Comparison of ENCODE assay signal across 8 mouse cellular contexts in genomic region chr3:89214681-89215411, GRCm38 (mm10). TPM values are rescaled to one million over a fixed set of nuclear protein-coding genes. Genes with fewer than 3 reads are reported as not detected.
DNase-seq lines count a peak whose midpoint lies in the region; ATAC-seq and TF ChIP-seq lines count a peak whose summit lies in the region.

Gene Thbs3 (plus strand): TSS chr3:89215180.

- peak within 1 kb of the TSS; percentile 70 for H3K4me2 ChIP-seq in forebrain, embryonic 13.5 days
- peak within 1 kb of the TSS; percentile 74 for H3K4me2 ChIP-seq in liver, embryonic 14.5 days (ENCODE audit: low read depth)
- peak within 1 kb of the TSS; percentile 80 for H3K4me2 ChIP-seq in stomach, postnatal 0 days (replicated peaks; ENCODE audit: low read depth)

- H3K36me3 ChIP-seq in ES-Bruce4 (ENCODE audit: control insufficient read depth, insufficient read depth, low read length, poor library complexity, severe bottlenecking): peaks cover 2% of the 10 kb centered on the region; the same call in 1 of the 2 replicates
- H3K36me3 ChIP-seq in forebrain, embryonic 13.5 days (ENCODE audit: poor library complexity, severe bottlenecking): peaks cover 28% of the 10 kb centered on the region
- no peaks in the 10 kb centered on the region for H3K36me3 ChIP-seq in liver, embryonic 14.5 days (replicated peaks; ENCODE audit: control insufficient read depth, insufficient read depth, low read depth)
- H3K36me3 ChIP-seq in stomach, postnatal 0 days (ENCODE audit: control insufficient read depth, insufficient read depth, low read length): 0 out of 2 replicates have a peak, but pooled peaks cover 4% of the 10 kb centered on the region

- peak within 1 kb of the TSS; percentile 56 for H3K9ac ChIP-seq in ES-Bruce4 (ENCODE audit: low read depth, poor library complexity, severe bottlenecking)
- peak within 1 kb of the TSS; percentile 76 for H3K9ac ChIP-seq in forebrain, embryonic 13.5 days
- H3K9ac ChIP-seq in liver, embryonic 14.5 days (replicated peaks): peak within 1 kb of the TSS; percentile 73
- H3K9ac ChIP-seq in stomach, postnatal 0 days (ENCODE audit: low read length): peak within 1 kb of the TSS; percentile 78

- peak within 1 kb of the TSS; percentile 37; the same call in 1 of the 2 replicates for H3K27ac ChIP-seq in ES-Bruce4 (ENCODE audit: insufficient read depth, low read length)
- H3K27ac ChIP-seq in forebrain, embryonic 13.5 days: peak within 1 kb of the TSS; percentile 97
- H3K27ac ChIP-seq in liver, embryonic 14.5 days: peak within 1 kb of the TSS; percentile 5
- H3K27ac ChIP-seq in stomach, postnatal 0 days (replicated peaks): peak within 1 kb of the TSS; percentile 98

- WGBS in forebrain, embryonic 13.5 days: under 1% methylated on average over 18 of the region's 19 CpGs
- 4% methylated on average over 19 of the region's 19 CpGs for WGBS in liver, embryonic 14.5 days (ENCODE audit: insufficient replicate concordance)
- 3% methylated on average over 19 of the region's 19 CpGs for WGBS in stomach, postnatal 0 days

- TF ChIP-seq EP300 in ES-Bruce4 (IDR thresholded peaks at IDR 0.05; ENCODE audit: insufficient read depth, low read depth, low read length): no peak
- TF ChIP-seq EP300 in liver, embryonic 14.5 days (IDR thresholded peaks at IDR 0.05; ENCODE audit: low read depth): no peak
- TF ChIP-seq EP300 in stomach, postnatal 0 days (optimal IDR thresholded peaks at IDR 0.05): no peak

- H3K27me3 ChIP-seq in ES-Bruce4 (ENCODE audit: control insufficient read depth, insufficient read depth, low read length, poor library complexity, severe bottlenecking): no peaks in the 10 kb centered on the region
- no peaks in the 10 kb centered on the region for H3K27me3 ChIP-seq in forebrain, embryonic 13.5 days
- no peaks in the 10 kb centered on the region; the same call in 1 of the 2 replicates for H3K27me3 ChIP-seq in liver, embryonic 14.5 days (ENCODE audit: control insufficient read depth, insufficient read depth, low read length)
- H3K27me3 ChIP-seq in stomach, postnatal 0 days (ENCODE audit: control insufficient read depth, insufficient read depth, low read length): no peaks in the 10 kb centered on the region

- peak; percentile 11 for ATAC-seq in forebrain, embryonic 13.5 days
- ATAC-seq in liver, embryonic 14.5 days (ENCODE audit: insufficient read depth): no peak
- ATAC-seq in stomach, postnatal 0 days (ENCODE audit: low FRiP score, low TSS enrichment): no peak

- H3K4me3 ChIP-seq in ES-Bruce4 (ENCODE audit: low read depth, low read length): peak within 1 kb of the TSS; percentile 84
- H3K4me3 ChIP-seq in forebrain, embryonic 13.5 days: peak within 1 kb of the TSS; percentile 72
- peak within 1 kb of the TSS; percentile 75 to 78 for H3K4me3 ChIP-seq in liver, embryonic 14.5 days (ENCODE audit: insufficient read depth in 1 of 2, low read depth in 2 of 2, low read length in 2 of 2)
- peak within 1 kb of the TSS; percentile 74 for H3K4me3 ChIP-seq in stomach, postnatal 0 days (ENCODE audit: low read depth, low read length)

- H3K4me1 ChIP-seq in ES-Bruce4 (ENCODE audit: control insufficient read depth, insufficient read depth, low read length): no peaks in the 10 kb centered on the region
- H3K4me1 ChIP-seq in forebrain, embryonic 13.5 days: peaks cover 57% of the 10 kb centered on the region
- H3K4me1 ChIP-seq in liver, embryonic 14.5 days (replicated peaks; ENCODE audit: control insufficient read depth in 2 of 2, insufficient read depth in 2 of 2, low read length in 1 of 2): peaks cover 16 to 19% of the 10 kb centered on the region in 2 experiments
- peaks cover 4% of the 10 kb centered on the region; the same call in 1 of the 2 replicates for H3K4me1 ChIP-seq in stomach, postnatal 0 days (replicated peaks; ENCODE audit: control insufficient read depth, insufficient read depth)

- TF ChIP-seq CTCF in ES-Bruce4 (IDR thresholded peaks at IDR 0.05; ENCODE audit: low read depth, low read length): no peak
- TF ChIP-seq CTCF in liver, embryonic 14.5 days (IDR thresholded peaks at IDR 0.05; ENCODE audit: low read depth): no peak
- no peak for TF ChIP-seq CTCF in stomach, postnatal 0 days (IDR thresholded peaks at IDR 0.05; ENCODE audit: low read depth)

- H3K9me3 ChIP-seq in ES-Bruce4 (replicated peaks; ENCODE audit: control insufficient read depth, insufficient read depth, low read length, poor library complexity, severe bottlenecking): no peaks in the 10 kb centered on the region
- H3K9me3 ChIP-seq in forebrain, embryonic 13.5 days (replicated peaks): no peaks in the 10 kb centered on the region
- no peaks in the 10 kb centered on the region for H3K9me3 ChIP-seq in liver, embryonic 14.5 days (ENCODE audit: control insufficient read depth, low read length)
- H3K9me3 ChIP-seq in stomach, postnatal 0 days (ENCODE audit: control insufficient read depth, low read length): no peaks in the 10 kb centered on the region

- no peak for DNase-seq in gastrocnemius, postnatal 10 days
- no peak for DNase-seq in gastrocnemius, adult 8-10 months (ENCODE audit: low spot score in 2 of 2)
- peak; percentile 85 for DNase-seq in induced T-regulatory cell, adult 2 months (ENCODE audit: low read depth)
- no peak for DNase-seq in liver, embryonic 14.5 days (ENCODE audit: low read depth in 3 of 3, low spot score in 3 of 3)
- peak; percentile 32 for DNase-seq in stomach, postnatal 0 days (ENCODE audit: low spot score)
- no peak for DNase-seq in ovary, postnatal 36 days (ENCODE audit: low spot score)

- no peak for TF ChIP-seq POLR2A in ES-Bruce4 (IDR thresholded peaks at IDR 0.05; ENCODE audit: insufficient read depth, low read length)

RNA-seq across cellular contexts. Expression of gene Thbs3, which starts in this region (rescaled TPM):
- 10 to 100 TPM; 46.2 to 61.5 TPM for total RNA-seq in gastrocnemius, postnatal 10 days (2021)
- total RNA-seq in gastrocnemius, adult 8-10 months (2022): 1 to 10 TPM; 1.8 to 6.1 (median 3.4) TPM
- polyA plus RNA-seq in ES-Bruce4 (2011; ENCODE audit: insufficient read depth, insufficient read length, low read depth, missing spikeins): 8.1 and 10.4 TPM in 2 replicates
- 79.2 and 96.1 TPM in 2 replicates for polyA plus RNA-seq in forebrain, embryonic 13.5 days (2015; fragmentation: Nextera tagmentation; extraction: Ambion mirVana)
- 0.96 and 1.7 TPM in 2 replicates for polyA plus RNA-seq in liver, embryonic 14.5 days (2012; rRNA removed)
- 0.44 and 0.79 TPM in 2 replicates for polyA plus RNA-seq in liver, embryonic 14.5 days (2014; fragmentation: Nextera tagmentation; extraction: Ambion mirVana)
- polyA plus RNA-seq in stomach, postnatal 0 days (2015; fragmentation: Nextera tagmentation; extraction: Ambion mirVana): 25.5 and 31.1 TPM in 2 replicates

Comparison
In these comparisons a context has a peak if more than half of its experiments do, and no peak if none do; other contexts are left out.
1. RNA of gene Thbs3 (total RNA-seq): 46.2 to 61.5 TPM in gastrocnemius, postnatal 10 days; 1.8 to 6.1 TPM in gastrocnemius, adult 8-10 months; every median in the first group is over 4 times any median in the second.
2. DNase-seq: peak in induced T-regulatory cell, adult 2 months (single experiment) and stomach, postnatal 0 days (single experiment); none in gastrocnemius, postnatal 10 days (single experiment), gastrocnemius, adult 8-10 months (0 of 2), liver, embryonic 14.5 days (0 of 3) and ovary, postnatal 36 days (single experiment).
3. H3K27ac ChIP-seq: peak in every context shown above with its lines; median percentile 98 in stomach, postnatal 0 days; 97 in forebrain, embryonic 13.5 days; 37 in ES-Bruce4; 5 in liver, embryonic 14.5 days.
4. Peak in every context shown above with its lines, with median percentiles within 50 percentile points of each other: H3K4me3 ChIP-seq, H3K9ac ChIP-seq and H3K4me2 ChIP-seq.